Mouse (Mus musculus) neural tube, embryonic 13.5 days (tissue): ENCODE data around the gene Nudt14. TPM values are rescaled to one million over a fixed set of nuclear protein-coding genes. Genes with fewer than 3 reads are reported as not detected.

Experiments
- ATAC-seq: fragments of 200-750 bp; cut with Nextera tagmentation; 2 replicates; pipeline ENCODE4 v1.8.0; 2017; ENCODE audit warnings: low read depth, mild to moderate bottlenecking, moderate TSS enrichment, moderate library complexity
- H3K27ac ChIP-seq: fragments of 300-500 bp; sonication (generic); replicated peaks from 2 replicates; pipeline ENCODE4 v1.5.1; 2015; ENCODE audit warnings: moderate library complexity, mild to moderate bottlenecking, inconsistent platforms
- H3K27me3 ChIP-seq: fragments of 300-500 bp; sonication (generic); 2 replicates; pipeline ENCODE4 v1.6.1; 2015; ENCODE audit warnings: mild to moderate bottlenecking, inconsistent platforms
- H3K36me3 ChIP-seq: fragments of 300-500 bp; sonication (generic); 2 replicates; pipeline ENCODE4 v1.6.1; 2015; ENCODE audit warnings: mild to moderate bottlenecking, inconsistent platforms
- H3K4me1 ChIP-seq: fragments of 300-500 bp; sonication (generic); replicated peaks from 2 replicates; pipeline ENCODE4 v1.6.1; 2015; ENCODE audit warnings: inconsistent platforms
- H3K4me2 ChIP-seq: fragments of 300-500 bp; sonication (generic); 2 replicates; pipeline ENCODE4 v1.6.1; 2015; ENCODE audit warnings: inconsistent platforms, mild to moderate bottlenecking, moderate library complexity
- H3K4me3 ChIP-seq: fragments of 300-500 bp; sonication (generic); 2 replicates; pipeline ENCODE4 v1.5.1; 2015; ENCODE audit warnings: mild to moderate bottlenecking, inconsistent platforms
- H3K9ac ChIP-seq: fragments of 300-500 bp; sonication (generic); 2 replicates; pipeline ENCODE4 v1.6.1; 2015; ENCODE audit warnings: moderate library complexity, mild to moderate bottlenecking, inconsistent platforms
- H3K9me3 ChIP-seq: fragments of 300-500 bp; sonication (generic); 2 replicates; pipeline ENCODE4 v1.6.1; 2016; ENCODE audit warnings: inconsistent platforms
- WGBS: fragments of 180-500 bp; shearing (Covaris S2); methylation state at CpG from one replicate; pipeline ENCODE4 v1.1.7; 2015; 5-methylcytosine and 5-hydroxymethylcytosine counted together
- microRNA-seq: library from miRNA; unstranded; fragments of <30 nt; microRNA quantifications from one replicate; pipeline ENCODE4, GENCODE M21; 2016
- polyA plus RNA-seq: library from polyadenylated mRNA; unstranded; fragments of >200 nt; fragmentation: Nextera tagmentation; extraction: Ambion mirVana; gene quantifications from 2 replicates; pipeline ENCODE4 v1.2.1, GENCODE M21; 2015

Nudt14 gene
- polyA plus RNA-seq, 1 experiment from 2014 or later = 74.8 TPM

- no peaks in the 10 kb centered on the region for H3K9me3 ChIP-seq
- peaks cover 22% of the 10 kb centered on the region for H3K4me1 ChIP-seq
- 87% methylated on average over 9 of the region's 9 CpGs for WGBS
- H3K4me2 ChIP-seq = no peak overlapping the region
- H3K27ac ChIP-seq = no peak overlapping the region
- no peak overlapping the region for H3K4me3 ChIP-seq
- H3K9ac ChIP-seq = no peak overlapping the region
- no peak for ATAC-seq
- no peaks in the 10 kb centered on the region for H3K27me3 ChIP-seq
- H3K36me3 ChIP-seq = peaks cover 13% of the 10 kb centered on the region
Measured at GRCm38 (mm10) chr12:112900641-112901040, 41.3 kb downstream of the Nudt14 start.

GRCm38 (mm10) chr12:112898960-112899359 lies 43.0 kb downstream of the Nudt14 start:
- no peak overlapping the region for H3K4me3 ChIP-seq
- no peak overlapping the region for H3K4me2 ChIP-seq
- H3K27me3 ChIP-seq = no peaks in the 10 kb centered on the region; the same call in 1 of the 2 replicates
- ATAC-seq = no peak
- WGBS = 69% methylated on average over 4 of the region's 4 CpGs
- H3K27ac ChIP-seq = no peak overlapping the region
- 0 out of 2 replicates have a peak, but pooled peaks cover 4% of the 10 kb centered on the region for H3K36me3 ChIP-seq
- no peaks in the 10 kb centered on the region for H3K9me3 ChIP-seq
- peaks cover 27% of the 10 kb centered on the region for H3K4me1 ChIP-seq
- H3K9ac ChIP-seq = no peak overlapping the region

GRCm38 (mm10) chr12:112898351-112898750 lies 43.6 kb downstream of the Nudt14 start:
- no peaks in the 10 kb centered on the region; the same call in 1 of the 2 replicates for H3K27me3 ChIP-seq
- ATAC-seq = no peak
- H3K36me3 ChIP-seq = no peaks in the 10 kb centered on the region
- 0 out of 2 replicates have a peak overlapping the region, but pooled peaks have one; percentile 6 for H3K27ac ChIP-seq
- peaks cover 24% of the 10 kb centered on the region for H3K4me1 ChIP-seq
- no peaks in the 10 kb centered on the region for H3K9me3 ChIP-seq
- 50% methylated on average over 12 of the region's 12 CpGs for WGBS
- no peak overlapping the region for H3K9ac ChIP-seq
- peak overlapping the region; percentile 40 for H3K4me2 ChIP-seq
- no peak overlapping the region for H3K4me3 ChIP-seq

GRCm38 (mm10) chr12:112897522-112898212 lies 44.3 kb downstream of the Nudt14 start:
- Histone ChIP-seq H3K4me2 (peak overlapping the region; percentile 40), H3K4me1 (peaks cover 24% of the 10 kb centered on the region), H3K4me3 (no peak overlapping the region), H3K27ac (0 out of 2 replicates have a peak overlapping the region, but pooled peaks have one; percentile 6), H3K27me3 (no peaks in the 10 kb centered on the region; the same call in 1 of the 2 replicates), H3K9ac (peak overlapping the region; percentile 18; the same call in 1 of the 2 replicates), H3K9me3 (no peaks in the 10 kb centered on the region), H3K36me3 (no peaks in the 10 kb centered on the region)
- peak; percentile 74 for ATAC-seq
- WGBS = 26% methylated on average over 16 of the region's 16 CpGs

GRCm38 (mm10) chr12:112894969-112895368 lies 47.0 kb downstream of the Nudt14 start:
- no peak overlapping the region for H3K9ac ChIP-seq
- H3K4me3 ChIP-seq = no peak overlapping the region
- WGBS = 79% methylated on average over 4 of the region's 4 CpGs
- peaks cover 24% of the 10 kb centered on the region for H3K4me1 ChIP-seq
- H3K27me3 ChIP-seq = no peaks in the 10 kb centered on the region; the same call in 1 of the 2 replicates
- no peak for ATAC-seq
- H3K4me2 ChIP-seq = no peak overlapping the region
- no peaks in the 10 kb centered on the region for H3K36me3 ChIP-seq
- 0 out of 2 replicates have a peak overlapping the region, but pooled peaks have one; percentile 33 for H3K27ac ChIP-seq
- H3K9me3 ChIP-seq = no peaks in the 10 kb centered on the region

GRCm38 (mm10) chr12:112894303-112894884 lies 47.5 kb downstream of the Nudt14 start:
- no peaks in the 10 kb centered on the region; the same call in 1 of the 2 replicates for H3K27me3 ChIP-seq
- WGBS = 69% methylated on average over 11 of the region's 11 CpGs
- no peaks in the 10 kb centered on the region for H3K36me3 ChIP-seq
- peaks cover 24% of the 10 kb centered on the region for H3K4me1 ChIP-seq
- H3K27ac ChIP-seq = 0 out of 2 replicates have a peak overlapping the region, but pooled peaks have one; percentile 33
- ATAC-seq = no peak
- H3K9me3 ChIP-seq = no peaks in the 10 kb centered on the region
- no peak overlapping the region for H3K4me2 ChIP-seq
- no peak overlapping the region for H3K4me3 ChIP-seq
- 0 out of 2 replicates have a peak overlapping the region, but pooled peaks have one; percentile 22 for H3K9ac ChIP-seq

- Histone ChIP-seq H3K9me3 (no peaks in the 10 kb centered on the region), H3K36me3 (no peaks in the 10 kb centered on the region), H3K4me3 (no peak overlapping the region), H3K9ac (no peak overlapping the region), H3K27ac (no peak overlapping the region), H3K4me1 (no peaks in the 10 kb centered on the region), H3K4me2 (no peak overlapping the region), H3K27me3 (no peaks in the 10 kb centered on the region)
- ATAC-seq = no peak
- 57% methylated on average over 7 of the region's 7 CpGs for WGBS
Measured at GRCm38 (mm10) chr12:112885465-112885864, 56.5 kb downstream of the Nudt14 start.

Small RNA genes within 50 kb of the gene (microRNA-seq; reads per million reads assigned to microRNA genes)
- not detected for gene Mir6941

Other genes with a start within 250 kb of the Nudt14 start
- 23.7 and 26.9 TPM in 2 replicates for gene Cep170b, start 221.7 kb downstream of the Nudt14 start, polyA plus RNA-seq
- gene Pld4, start 181.5 kb downstream of the Nudt14 start, polyA plus RNA-seq = 6.7 and 8.6 TPM in 2 replicates
- gene Ahnak2, start 139.5 kb downstream of the Nudt14 start, polyA plus RNA-seq = 2.8 and 2.9 TPM in 2 replicates
- gene Clba1, start 133.2 kb downstream of the Nudt14 start, polyA plus RNA-seq = 20.2 and 21.1 TPM in 2 replicates
- 46.9 and 56.1 TPM in 2 replicates for gene Cdca4, start 112.7 kb downstream of the Nudt14 start, polyA plus RNA-seq
- gene Gpr132, start 73.9 kb downstream of the Nudt14 start, polyA plus RNA-seq = not detected in 2 replicates
- 8.6 and 9.6 TPM in 2 replicates for gene Jag2, start 12.3 kb downstream of the Nudt14 start, polyA plus RNA-seq
- 35.0 and 41.4 TPM in 2 replicates for gene Btbd6, start 34.4 kb upstream of the Nudt14 start, polyA plus RNA-seq
- 55.8 and 55.9 TPM in 2 replicates for gene Brf1, start 58.6 kb upstream of the Nudt14 start, polyA plus RNA-seq
- gene Pacs2, start 72.4 kb upstream of the Nudt14 start, polyA plus RNA-seq = 26.1 and 27.8 TPM in 2 replicates
- gene Tex22, start 132.4 kb upstream of the Nudt14 start, polyA plus RNA-seq = not detected in 2 replicates
- 14.8 and 15.1 TPM in 2 replicates for gene Mta1, start 156.2 kb upstream of the Nudt14 start, polyA plus RNA-seq
- gene Crip2, start 198.1 kb upstream of the Nudt14 start, polyA plus RNA-seq = 301 and 350 TPM in 2 replicates
- 66.3 and 74.9 TPM in 2 replicates for gene Crip1, start 204.2 kb upstream of the Nudt14 start, polyA plus RNA-seq
- gene Tedc1, start 214.3 kb upstream of the Nudt14 start, polyA plus RNA-seq = 17.1 and 18.7 TPM in 2 replicates
- 33.5 and 33.9 TPM in 2 replicates for gene Tmem121, start 243.8 kb upstream of the Nudt14 start, polyA plus RNA-seq